24 mouse cellular contexts compared by ENCODE assay signal in the genomic region with DNA sequence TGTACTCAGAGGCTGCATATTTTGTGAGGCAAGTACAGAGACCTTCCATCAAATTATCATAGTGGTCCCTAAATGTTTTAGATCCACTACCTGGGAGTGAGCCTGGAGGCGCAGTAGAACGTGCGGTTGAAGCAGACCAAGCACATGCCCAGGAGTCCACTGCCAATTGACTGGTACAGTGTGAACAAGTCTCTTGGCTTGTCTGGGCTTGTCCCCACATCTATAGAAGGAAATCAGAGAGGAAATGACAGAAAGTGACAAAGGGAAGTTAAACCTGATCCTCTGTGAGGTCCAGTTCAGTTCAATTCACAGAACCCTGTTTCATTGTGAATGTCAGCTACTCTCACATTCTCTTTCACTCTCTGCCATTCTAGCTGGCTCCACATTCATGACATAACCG.
"Had no signal": no experiment of that assay in that cellular context is flagged by ENCODE, and none has a peak within 500 bp of the region (broad histone marks: within the 10 kb centered on the region; RNA-seq: fewer than 3 reads in every experiment).

No protein-coding gene starts in this region.

- DNase-seq: gastrocnemius, postnatal 14 days; gastrocnemius, postnatal 36 days; heart, adult 18-20 months; heart, postnatal 10 days; kidney, adult 11 months; kidney, adult 2 months; kidney, adult 9 months; kidney, postnatal 14 days; kidney, postnatal 36 days; layer of hippocampus, adult 9-11 months; layer of hippocampus, postnatal 36 days; left cerebral cortex, postnatal 4 days had no signal

- H3K4me1 ChIP-seq: heart, embryonic 10.5 days; hindbrain, embryonic 13.5 days; hindbrain, embryonic 15.5 days; intestine, embryonic 15.5 days; kidney, embryonic 15.5 days; limb, embryonic 15.5 days; liver, embryonic 12.5 days had no signal

- H3K27ac ChIP-seq: heart, embryonic 10.5 days; hindbrain, embryonic 13.5 days; hindbrain, embryonic 15.5 days; intestine, embryonic 15.5 days; kidney, embryonic 15.5 days; kidney, postnatal 0 days; limb, embryonic 13.5 days; limb, embryonic 15.5 days; liver, embryonic 12.5 days; liver, embryonic 14.5 days had no signal

- H3K4me3 ChIP-seq: heart, embryonic 10.5 days; heart, embryonic 12.5 days; hindbrain, embryonic 13.5 days; hindbrain, embryonic 15.5 days; intestine, embryonic 15.5 days; kidney, embryonic 15.5 days; limb, embryonic 13.5 days; limb, embryonic 15.5 days; liver, embryonic 12.5 days had no signal

- H3K4me2 ChIP-seq: heart, embryonic 12.5 days; hindbrain, embryonic 13.5 days; hindbrain, embryonic 15.5 days; intestine, embryonic 15.5 days; kidney, embryonic 15.5 days; limb, embryonic 13.5 days; limb, embryonic 15.5 days; liver, embryonic 12.5 days had no signal

- ATAC-seq: inflammation-experienced regulatory T-cells, adult 6 months; intestine, embryonic 15.5 days; liver, embryonic 12.5 days had no signal

- H3K9me3 ChIP-seq: heart, embryonic 10.5 days; heart, embryonic 12.5 days; hindbrain, embryonic 13.5 days; hindbrain, embryonic 15.5 days; intestine, embryonic 15.5 days; kidney, embryonic 15.5 days; limb, embryonic 13.5 days; limb, embryonic 15.5 days; liver, embryonic 12.5 days had no signal

- H3K36me3 ChIP-seq: heart, embryonic 10.5 days; heart, embryonic 12.5 days; hindbrain, embryonic 13.5 days; hindbrain, embryonic 15.5 days; intestine, embryonic 15.5 days; kidney, embryonic 15.5 days; limb, embryonic 13.5 days; limb, embryonic 15.5 days; liver, embryonic 12.5 days had no signal

- H3K27me3 ChIP-seq: heart, embryonic 12.5 days; hindbrain, embryonic 13.5 days; hindbrain, embryonic 15.5 days; intestine, embryonic 15.5 days; kidney, embryonic 15.5 days; limb, embryonic 13.5 days; limb, embryonic 15.5 days; liver, embryonic 12.5 days had no signal

- H3K9ac ChIP-seq: heart, embryonic 12.5 days; hindbrain, embryonic 13.5 days; hindbrain, embryonic 15.5 days; intestine, embryonic 15.5 days; kidney, embryonic 15.5 days; limb, embryonic 13.5 days; limb, embryonic 15.5 days; liver, embryonic 12.5 days; liver, embryonic 14.5 days had no signal
